Mouse (Mus musculus): ENCODE measurements at regions not wholly inside any gene's neighbourhood (a gene's known extent, or its start where the extent isn't known, plus 50 kb on each side); places are given as distances from the start of the nearest gene placed in this dataset.
"Not testable (repeated sequence)": the region's sequence is repeated elsewhere in the genome, so short reads cannot be mapped to it uniquely, and the experiment has no call there.

DNA sequence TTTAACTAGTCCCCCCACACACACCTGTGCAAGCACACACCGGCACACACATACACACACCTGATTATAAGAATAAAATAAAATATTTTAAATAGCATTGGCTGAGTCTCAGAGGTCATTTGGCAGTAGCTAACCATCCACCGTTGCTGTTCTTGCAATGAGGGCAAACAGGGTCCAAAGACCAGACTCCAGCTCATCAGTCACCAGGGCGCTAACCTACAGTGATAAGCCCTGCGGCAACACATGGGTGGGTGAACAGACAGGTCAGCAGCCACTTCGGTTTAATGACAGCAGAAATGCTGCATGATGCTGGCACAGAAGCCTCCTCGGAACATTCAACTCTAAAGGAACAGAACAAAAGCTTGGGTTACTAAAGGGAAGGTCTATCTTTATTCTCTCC lies 54.9 kb downstream of the Tas2r134 start:
- no peak for DNase-seq

DNA sequence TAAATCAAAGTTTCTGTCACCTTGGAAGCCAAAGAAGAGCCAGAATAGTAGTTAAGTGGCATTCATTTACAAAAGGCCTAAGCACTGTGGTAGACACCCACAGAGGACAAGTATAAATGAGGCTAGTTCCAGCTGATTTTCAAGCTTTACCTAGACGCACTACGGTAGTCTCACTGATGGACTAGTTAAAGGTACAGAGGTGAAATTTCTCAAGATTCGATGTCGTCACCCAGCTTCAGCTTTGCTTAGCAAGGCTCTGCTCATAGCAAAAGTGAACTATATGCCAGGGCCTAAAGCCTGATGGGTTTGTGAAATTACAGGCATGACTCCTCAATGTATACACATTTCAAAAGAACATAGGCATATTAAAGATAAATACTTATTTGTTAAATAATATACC lies 55.4 kb downstream of the Tas2r134 start:
- no peak for DNase-seq

DNA sequence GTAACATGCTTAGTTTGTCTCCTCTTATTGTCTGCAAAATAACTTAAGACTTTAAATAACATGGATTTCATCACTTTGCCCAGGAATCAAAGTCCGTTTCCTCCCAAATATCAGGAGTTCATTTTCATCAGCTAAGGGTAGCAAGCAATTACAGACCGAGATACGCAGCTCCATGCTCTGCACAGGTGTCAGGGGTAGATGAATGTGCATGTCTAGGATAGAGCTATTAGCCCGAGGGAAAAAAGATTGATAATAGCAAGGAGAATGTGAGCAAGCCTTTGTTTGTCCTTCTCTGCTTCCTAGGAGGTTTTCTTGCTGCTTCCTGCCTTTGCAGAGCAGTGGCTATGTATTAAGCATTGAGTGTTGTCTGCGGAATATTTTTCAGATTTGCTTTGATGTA lies 77.8 kb downstream of the Tas2r134 start:
- DNase-seq, result no peak

DNA sequence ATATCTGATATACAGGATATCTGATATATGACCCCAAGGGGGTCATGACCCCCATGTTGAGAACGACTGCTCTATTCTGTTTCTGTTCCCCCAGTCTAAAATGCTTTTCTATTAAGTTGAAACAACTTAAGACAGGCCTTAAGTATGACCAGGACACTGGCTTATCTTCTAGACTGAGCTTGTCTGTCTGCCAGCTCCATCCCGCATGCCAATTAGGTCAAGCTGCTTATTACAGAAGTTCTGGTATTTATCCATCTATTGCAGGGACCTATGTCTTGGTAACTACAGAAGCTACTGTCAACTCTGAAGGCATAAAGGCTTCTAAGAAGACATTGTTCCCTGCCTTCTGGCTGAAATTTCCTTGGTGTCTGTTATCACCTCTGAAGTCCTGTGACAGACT lies 81.4 kb downstream of the Tas2r134 start:
- peak; percentile 35 for DNase-seq

DNA sequence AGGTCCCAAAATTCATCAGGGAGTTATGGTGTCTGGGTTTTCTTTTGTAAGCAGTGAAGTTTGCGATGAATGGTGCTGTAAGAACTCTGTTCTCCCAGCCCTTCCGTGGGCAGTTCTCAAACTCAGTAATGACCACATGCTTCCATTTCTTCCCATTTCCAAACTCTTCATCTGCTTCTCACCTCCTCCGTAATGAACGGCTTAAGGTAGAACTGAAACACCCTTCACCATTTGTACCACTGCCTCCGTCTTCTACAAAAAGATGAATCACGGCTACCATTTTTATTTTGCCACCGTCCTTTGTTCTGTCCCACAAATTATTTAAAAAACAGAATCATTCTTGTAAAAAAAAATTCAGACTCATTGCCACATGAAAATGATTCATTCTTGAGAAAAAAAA lies 85.3 kb downstream of the Tas2r134 start:
- DNase-seq, result no peak

DNA sequence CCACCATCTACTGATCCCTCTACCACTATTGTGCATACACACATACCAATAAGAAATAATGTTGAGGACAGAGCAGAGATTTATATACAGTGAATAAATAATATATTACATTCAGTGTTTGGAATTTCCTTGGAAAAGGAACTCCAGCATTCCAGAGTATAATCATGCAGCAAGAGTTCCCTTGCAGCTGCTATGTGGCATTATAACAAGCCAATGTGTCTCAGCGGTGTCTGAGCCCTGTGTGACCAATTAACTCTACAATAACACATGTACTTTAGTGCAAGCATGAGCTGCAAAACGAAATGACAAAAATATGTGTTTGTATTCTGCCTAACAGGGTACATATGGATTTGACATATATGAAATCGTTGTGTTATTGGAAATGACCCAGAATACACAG lies 103.5 kb downstream of the Tas2r134 start:
- DNase-seq, result no peak

DNA sequence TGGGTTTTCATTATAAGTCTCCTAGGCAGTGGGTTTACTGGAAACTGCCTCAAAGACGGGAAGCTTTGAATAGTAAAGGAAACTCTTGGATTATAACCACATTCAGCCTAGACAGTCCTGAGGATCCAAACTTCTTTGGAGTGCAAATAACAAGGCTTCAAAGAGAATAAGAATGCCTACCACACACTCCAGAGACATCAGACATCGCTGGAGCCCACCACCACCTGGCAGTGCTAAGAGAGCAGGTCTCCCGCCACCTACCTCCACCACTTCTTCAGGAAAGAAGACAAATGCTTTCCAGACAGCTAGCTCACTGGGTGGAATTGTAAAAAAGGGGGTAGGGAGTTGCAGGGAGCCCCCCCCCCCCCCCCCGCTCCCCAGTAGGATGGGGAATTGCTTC lies 104.4 kb downstream of the Tas2r134 start:
- no peak for DNase-seq

DNA sequence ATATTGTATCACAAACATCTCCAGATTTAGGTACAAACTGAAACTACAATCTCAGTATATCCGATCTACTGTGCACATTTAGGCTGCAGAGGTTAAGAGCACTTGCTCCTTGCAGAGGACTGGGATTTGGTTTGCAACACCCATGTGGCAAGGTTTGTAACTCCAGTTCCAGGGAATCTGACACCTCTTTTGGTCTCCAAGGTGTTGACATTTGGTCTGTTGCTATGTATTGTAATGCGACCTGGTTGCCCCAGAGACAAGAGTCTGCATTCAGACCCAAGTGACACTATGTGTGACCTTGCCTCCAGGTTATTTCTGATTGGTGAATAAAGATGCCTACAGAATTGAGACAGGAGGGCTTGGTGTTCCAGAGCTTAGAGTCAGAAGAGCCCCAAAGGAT lies 105.0 kb downstream of the Tas2r134 start:
- no peak for DNase-seq

DNA sequence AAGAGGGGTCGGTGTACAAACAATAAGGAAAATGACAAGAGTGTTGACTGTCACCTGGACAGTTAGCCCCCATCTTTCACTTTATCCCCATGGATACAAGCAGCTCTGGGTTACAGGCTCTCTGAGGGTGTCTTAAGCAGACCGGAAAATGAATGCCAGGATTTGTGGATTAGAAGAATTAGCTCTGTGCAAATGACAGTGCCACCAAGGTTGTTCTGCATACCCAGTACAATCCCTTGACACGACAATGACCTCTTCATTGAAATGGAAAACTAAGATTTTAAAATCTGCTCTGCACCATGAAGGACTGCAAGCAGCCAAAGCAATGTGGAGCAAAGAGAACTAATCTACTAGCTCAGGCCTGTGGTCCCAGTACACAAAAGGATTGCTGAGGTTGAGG lies 105.9 kb downstream of the Tas2r134 start:
- no peak for DNase-seq

DNA sequence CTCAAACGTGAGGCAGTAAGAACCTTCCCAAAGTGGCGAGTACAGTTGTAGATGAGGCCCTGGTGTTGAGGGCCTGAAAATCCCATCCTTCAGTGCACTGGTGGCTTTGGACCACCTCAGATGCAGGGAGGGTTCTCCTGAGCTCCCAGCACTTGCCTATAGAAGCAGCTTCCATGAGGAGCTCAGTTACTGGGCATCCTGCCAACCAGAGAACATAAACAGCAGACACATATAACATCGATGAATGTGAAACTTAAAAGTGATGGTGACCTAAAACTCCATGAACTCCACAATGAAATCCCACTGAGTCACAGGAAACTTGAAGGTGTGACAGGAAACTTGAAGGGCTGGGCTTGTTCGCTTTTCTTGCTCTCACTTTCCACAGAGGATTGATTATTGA lies 109.1 kb downstream of the Tas2r134 start:
- no peak for DNase-seq

DNA sequence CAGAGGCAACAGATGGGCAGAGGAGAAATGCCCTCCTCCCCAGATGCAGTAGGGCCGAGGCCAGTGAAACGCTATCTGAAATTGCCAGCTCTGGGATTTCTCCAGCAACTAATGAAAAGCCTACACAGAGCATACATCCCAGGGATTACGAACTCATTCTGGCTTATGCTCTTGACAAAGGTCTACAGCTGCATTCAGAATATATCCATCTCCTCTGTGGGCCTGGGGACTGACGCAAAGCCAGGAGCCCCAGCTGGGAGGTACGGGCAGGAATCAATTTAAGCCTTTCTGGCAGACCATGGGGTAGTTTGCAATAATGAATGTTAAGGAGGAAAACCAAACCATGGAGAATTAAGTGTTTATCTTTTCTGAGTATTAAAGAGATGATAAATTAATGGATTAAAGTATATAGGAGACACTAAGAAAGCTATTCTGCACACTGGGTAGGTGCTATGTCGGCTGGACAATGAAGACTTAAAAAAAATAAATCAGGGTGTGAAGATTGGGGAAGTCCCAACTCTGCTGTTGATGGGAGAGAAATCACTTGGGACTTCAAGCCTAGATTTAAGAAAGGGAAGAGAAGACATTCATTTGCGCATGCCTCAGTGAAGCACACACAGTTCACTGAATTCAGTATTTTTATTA lies 120.5 kb downstream of the Tas2r134 start:
- no peak for DNase-seq

DNA sequence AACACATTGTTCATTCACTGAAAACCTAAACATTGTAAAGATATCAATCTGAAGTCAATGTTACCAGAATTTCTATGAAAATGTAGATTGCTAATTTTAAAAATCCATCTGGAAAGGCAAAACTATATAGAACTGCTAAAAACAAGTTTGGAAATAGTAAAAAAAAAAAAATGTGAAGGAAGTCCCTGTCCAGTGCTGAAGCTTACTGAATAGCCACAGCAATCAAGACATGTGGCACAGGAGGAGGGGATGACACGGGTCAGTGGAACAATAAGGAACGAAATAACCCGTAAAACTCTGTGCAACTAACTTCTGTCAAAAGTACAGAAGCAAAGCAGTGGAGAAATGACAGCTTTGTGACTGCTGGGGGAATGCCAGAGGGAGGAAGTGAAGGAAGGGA lies 121.9 kb downstream of the Tas2r134 start:
- no peak for DNase-seq

DNA sequence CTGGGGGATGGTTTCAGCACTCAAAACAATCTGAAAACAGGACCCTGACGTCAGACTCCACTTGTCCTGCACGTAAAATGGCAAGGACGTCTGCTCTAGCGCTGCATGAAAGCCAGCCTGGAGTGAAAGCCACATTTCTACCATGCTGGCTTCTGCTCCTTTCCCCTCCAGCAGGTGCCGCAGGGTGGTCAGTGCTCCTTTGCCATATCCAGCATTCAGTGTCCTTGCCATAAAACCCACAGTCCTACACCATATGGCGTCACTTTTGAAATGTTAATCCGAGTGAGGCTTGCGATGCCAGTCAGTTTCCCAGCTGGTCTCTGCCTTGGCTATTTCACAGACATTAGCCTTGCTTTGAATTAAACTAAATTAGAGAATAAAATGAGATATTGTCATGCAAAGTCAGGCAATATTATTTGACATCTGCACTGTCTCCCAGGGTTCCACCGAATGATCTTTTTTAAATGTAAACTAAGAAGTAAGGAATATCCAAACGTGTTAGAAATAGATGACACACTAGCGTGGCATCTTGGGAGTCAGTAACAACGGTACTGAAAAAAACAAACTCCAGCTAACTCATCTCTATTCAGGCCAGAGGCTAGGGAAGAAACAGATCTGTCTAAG lies 125.7 kb downstream of the Tas2r134 start:
- DNase-seq, result no peak

DNA sequence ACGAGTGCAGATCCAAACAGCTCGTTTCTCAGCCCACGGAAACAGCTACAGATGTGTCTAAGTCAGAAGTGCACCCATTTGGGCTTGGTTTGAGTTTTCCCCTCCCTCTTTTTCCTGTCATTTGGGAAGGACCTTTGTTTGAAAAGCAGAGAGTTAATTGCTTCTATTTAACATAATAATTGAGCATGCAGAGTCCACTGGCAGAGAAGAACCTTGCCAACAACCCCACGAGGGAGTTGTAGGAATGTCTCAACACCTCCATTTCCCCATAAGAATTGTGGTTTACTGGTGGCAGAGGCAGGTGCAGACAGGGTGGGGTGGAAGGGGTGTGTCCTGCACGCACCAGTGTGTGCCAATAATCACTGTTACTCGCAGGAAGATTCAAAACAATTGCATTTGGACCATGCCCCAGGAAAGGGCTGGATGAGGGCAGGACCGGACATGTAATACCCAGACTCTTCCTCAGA lies 126.3 kb downstream of the Tas2r134 start:
- no peak for DNase-seq

DNA sequence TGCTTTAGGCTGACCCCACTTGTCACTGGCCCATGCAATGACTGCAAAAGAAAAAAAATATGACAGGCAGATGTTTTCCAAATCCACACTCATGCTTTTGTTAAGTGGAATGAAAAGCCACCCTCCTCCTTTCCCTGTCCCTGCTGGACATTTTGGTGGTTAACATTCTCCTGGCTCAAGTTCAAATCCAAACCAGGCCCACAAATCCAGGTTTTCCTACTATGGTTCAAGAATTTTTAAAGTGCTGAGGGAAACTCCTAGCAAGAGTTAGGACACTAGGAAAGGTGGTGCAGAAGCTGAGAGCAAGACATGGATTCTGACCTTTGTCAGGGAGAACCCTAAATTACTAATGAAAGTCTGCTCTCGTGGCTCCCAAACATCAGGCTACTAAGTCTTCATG lies 130.1 kb downstream of the Tas2r134 start:
- no peak for DNase-seq

DNA sequence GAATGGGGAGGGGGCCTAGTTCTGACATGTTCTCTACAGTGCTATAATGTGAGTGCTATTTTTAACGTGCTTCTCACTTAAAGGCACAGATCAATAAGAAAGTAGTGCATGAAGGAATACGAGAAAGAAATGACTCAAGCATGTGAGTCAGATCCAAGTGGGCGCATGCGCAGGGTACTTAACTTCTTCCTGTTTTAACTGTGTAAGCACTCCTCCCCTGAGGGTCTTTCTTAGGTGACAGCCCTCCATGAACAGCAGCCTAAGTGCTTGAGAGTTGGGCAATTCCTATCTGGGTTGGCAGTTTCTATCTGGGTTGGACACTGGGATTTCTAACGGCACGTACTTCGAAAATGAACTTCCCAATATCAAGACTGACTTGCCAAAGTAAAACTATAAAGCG lies 130.8 kb downstream of the Tas2r134 start:
- no peak for DNase-seq

DNA sequence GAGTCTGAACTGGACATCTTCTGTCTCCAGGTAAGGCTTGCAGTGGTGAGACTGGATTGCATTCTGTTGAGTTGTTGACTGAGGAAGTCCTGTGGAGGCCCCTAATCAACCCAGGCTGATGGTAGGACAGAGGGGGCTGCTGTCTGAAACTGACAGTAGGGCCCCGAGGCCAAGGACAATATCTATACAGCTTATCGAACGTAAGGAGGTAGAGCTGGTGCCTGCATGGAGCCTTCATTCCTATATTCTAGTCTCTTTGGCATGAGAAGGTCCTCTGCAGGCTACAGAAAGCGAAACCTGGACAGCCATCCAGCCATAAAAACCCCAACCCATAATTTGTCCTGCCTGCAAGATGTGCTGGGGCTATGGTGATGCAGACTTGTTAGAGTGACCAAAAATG lies 135.6 kb downstream of the Tas2r134 start:
- DNase-seq, result no peak

DNA sequence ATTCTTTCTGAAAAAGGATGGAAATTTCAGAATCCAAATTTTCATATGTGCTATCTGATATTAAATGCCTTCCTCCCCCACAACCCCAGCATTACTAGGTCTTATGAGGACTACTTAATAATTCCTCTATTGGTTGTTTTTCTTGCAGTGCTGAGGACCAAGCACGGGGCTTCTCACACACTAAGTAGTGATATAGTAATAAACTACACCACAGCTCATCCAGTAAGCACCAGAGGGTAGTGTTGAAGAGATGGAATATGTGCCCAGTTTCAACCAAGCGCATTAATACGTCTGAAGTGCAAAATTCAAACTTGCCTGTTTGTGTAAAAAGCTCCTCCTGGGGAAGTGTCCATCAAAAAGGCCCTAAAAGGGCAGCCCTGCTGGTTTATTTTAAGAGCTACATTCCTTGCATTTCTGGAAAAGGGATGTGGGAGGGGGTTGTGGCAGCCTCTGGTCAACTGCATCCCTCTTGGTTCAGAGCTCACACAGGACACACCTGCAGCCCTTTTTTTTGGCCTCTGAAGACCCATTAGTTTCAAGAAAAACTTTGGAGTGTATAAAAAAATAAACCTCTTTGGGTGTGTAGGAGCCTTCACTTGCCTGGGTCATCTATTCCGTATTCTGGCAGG lies 140.3 kb downstream of the Tas2r134 start:
- DNase-seq, result no peak

DNA sequence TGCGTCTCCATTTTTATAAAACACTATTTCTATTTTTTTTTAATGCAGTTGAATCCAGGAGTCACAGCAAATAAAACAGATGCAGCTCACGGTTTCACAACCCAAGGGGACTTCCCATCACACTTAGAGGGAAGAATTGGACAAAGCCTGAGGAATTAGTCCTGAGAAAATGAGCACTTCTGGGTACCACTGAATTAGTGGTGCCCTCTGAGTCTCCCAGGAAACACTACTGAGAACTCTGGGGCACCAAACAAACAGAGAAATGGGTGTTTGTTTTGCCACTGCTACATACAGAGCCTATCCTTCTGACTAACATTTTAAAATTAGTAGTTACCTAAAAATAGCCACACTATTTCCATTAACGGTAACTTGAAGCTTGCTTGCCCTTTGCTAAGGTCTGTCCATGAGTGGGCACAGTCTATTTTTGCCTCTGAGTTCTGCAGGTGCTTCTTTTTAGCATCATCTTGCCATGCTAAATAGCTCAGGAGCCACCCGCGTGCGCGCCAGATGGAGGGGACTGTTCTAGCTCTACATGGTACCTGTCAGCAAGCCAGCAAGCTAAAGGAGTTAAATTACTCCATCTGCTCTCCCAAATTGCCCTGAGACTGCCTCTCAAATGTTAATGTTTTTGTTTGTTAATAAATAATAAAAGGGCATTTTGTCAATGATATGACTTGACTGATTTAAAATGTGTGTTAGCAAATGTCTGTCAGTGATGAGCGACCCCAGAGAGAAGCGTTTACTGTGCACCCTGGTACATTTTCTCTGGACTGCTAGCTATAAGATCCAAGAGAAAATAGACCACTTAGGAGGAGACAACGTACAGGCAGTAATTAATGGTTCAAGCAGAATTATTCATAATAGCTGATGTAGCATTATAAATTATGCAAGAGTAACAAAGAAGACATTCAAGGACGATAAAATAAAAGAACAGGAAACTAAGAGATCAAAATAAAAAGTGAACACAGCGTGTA lies 141.3 kb downstream of the Tas2r134 start:
- DNase-seq, result no peak

DNA sequence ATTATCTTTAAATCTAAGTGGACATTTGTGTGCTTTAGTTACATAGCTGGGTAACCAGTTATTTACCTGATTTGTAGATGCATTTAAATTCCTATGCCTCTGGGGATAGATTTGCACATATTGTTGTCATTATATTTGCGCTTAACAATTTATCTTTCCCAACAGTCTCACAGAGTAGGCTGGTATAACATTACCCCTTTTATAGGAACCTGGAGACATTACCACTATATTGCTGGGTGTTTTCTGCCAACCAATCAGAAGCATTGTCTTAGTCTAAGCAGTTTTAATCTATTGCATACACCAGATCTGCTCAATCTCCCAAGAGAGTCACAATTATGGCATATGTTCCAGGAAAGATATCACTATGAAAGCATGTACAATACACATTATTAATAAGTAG lies 149.8 kb downstream of the Rbm43 start:
- DNase-seq, result no peak

DNA sequence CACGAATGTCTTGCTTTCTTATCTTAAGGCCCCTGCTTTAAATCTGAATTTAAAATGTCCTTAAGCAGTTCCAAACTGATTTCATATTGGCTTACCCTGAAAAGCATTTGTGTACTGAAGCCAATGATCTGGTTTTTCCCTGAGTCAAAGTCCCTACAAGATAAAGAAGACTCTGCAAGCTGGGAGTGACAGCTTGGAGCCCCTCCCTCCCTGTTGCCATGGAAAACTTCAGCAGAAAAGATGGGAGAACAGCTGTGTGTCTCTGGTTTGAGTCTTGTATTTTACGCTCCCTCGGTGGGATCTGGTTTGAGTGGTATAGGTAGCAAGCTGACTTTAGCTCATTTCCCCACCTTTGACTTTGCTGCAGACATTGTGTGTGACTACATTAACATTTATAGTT lies 146.1 kb downstream of the Rbm43 start:
- no peak for DNase-seq

DNA sequence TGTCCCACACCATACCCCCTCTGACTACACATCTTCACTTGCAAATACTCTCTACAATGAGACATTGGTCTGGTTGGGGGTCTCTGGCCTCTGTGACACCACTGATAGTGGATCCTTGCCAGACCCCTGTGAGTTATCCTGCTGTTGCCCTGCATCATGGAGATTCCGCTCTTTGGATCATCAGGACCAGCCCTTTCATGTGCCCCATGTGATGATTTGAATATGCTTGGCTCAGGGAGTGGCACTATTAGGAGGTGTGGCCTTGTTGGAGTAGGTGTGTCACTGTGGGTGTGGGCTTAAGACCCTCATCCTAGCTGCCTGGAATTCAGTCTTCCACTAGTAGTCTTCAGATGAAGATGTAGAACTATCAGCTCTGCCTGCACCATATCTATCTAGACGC lies 141.7 kb downstream of the Rbm43 start:
- DNase-seq, result not testable (repeated sequence)

DNA sequence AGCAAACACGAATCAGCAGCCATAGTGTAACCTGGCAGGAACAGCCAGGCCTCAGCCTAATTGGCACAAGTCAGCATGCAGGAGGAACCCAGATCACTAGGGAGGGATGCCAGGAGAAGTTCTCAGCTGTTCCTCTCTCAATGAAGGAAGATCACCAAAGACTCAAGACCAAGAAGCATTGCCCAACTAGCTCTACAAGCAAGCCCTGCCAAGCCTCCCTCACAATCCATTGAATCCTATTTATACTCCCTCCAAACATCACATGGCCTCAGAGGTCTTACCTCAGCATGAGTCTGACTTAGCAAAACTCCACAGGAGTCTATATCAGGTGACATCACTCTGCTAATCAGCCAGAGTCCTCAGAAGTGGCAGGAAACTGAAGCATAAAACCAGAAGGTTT lies 135.1 kb downstream of the Rbm43 start:
- DNase-seq, result no peak
